Mouse (Mus musculus) limb, embryonic 15.5 days (tissue): Measurements from ENCODE around the gene Cfap97d1. TPM values are rescaled to one million over a fixed set of nuclear protein-coding genes. Genes with fewer than 3 reads are reported as not detected.

Experiments
- ATAC-seq: fragments of 200-750 bp; cut with Nextera tagmentation; 2 replicates; pipeline ENCODE4 v1.8.0; 2017; ENCODE audit warnings: low read depth, moderate TSS enrichment; ENCODE audit not compliant: insufficient number of reproducible peaks, low FRiP score, low TSS enrichment
- H3K27ac ChIP-seq: fragments of 300-500 bp; sonication (generic); 2 replicates; pipeline ENCODE4 v1.5.1; 2015; ENCODE audit warnings: moderate library complexity, mild to moderate bottlenecking, inconsistent platforms
- H3K27me3 ChIP-seq: fragments of 300-500 bp; sonication (generic); 2 replicates; pipeline ENCODE4 v1.6.1; 2015; ENCODE audit warnings: inconsistent platforms
- H3K36me3 ChIP-seq: fragments of 300-500 bp; sonication (generic); 2 replicates; pipeline ENCODE4 v1.6.1; 2015; ENCODE audit warnings: inconsistent platforms
- H3K4me1 ChIP-seq: fragments of 300-500 bp; sonication (generic); 2 replicates; pipeline ENCODE4 v1.6.1; 2015; ENCODE audit warnings: inconsistent platforms
- H3K4me2 ChIP-seq: fragments of 300-500 bp; sonication (generic); 2 replicates; pipeline ENCODE4 v1.6.1; 2015; ENCODE audit warnings: mild to moderate bottlenecking, inconsistent platforms
- H3K4me3 ChIP-seq: fragments of 300-500 bp; sonication (generic); 2 replicates; pipeline ENCODE4 v1.5.1; 2015; ENCODE audit warnings: mild to moderate bottlenecking, inconsistent platforms
- H3K9ac ChIP-seq: fragments of 300-500 bp; sonication (generic); 2 replicates; pipeline ENCODE4 v1.6.1; 2015; ENCODE audit warnings: inconsistent platforms
- H3K9me3 ChIP-seq: fragments of 300-500 bp; sonication (generic); 2 replicates; pipeline ENCODE4 v1.6.1; 2016; ENCODE audit warnings: inconsistent platforms
- WGBS: fragments of 180-500 bp; shearing (Covaris S2); methylation state at CpG from one replicate; pipeline ENCODE4 v1.1.7; 2015; 5-methylcytosine and 5-hydroxymethylcytosine counted together
- polyA plus RNA-seq: library from polyadenylated mRNA; unstranded; fragments of >200 nt; fragmentation: Nextera tagmentation; extraction: Ambion mirVana; gene quantifications from 2 replicates; pipeline ENCODE4 v1.2.1, GENCODE M21; 2015

Cfap97d1 gene
- polyA plus RNA-seq, result not detected in 2 replicates

GRCm38 (mm10) chr11:101984054-101985025, at the start of gene Cfap97d1:
Gene Cfap97d1, plus strand, starts transcription at chr11:101984279.
- Histone ChIP-seq H3K4me3 (peak within 1 kb of the TSS; percentile 68), H3K36me3 (peaks cover 13% of the 10 kb centered on the region; the same call in 1 of the 2 replicates), H3K27me3 (peaks cover 3% of the 10 kb centered on the region; the same call in 1 of the 2 replicates), H3K4me2 (peak within 1 kb of the TSS; percentile 92), H3K4me1 (peaks cover 28% of the 10 kb centered on the region), H3K27ac (peak within 1 kb of the TSS; percentile 84), H3K9ac (peak within 1 kb of the TSS; percentile 70), H3K9me3 (no peaks in the 10 kb centered on the region)
- WGBS, result 1% methylated on average over 69 of the region's 71 CpGs
- ATAC-seq, result peak; percentile 68

- H3K4me1 ChIP-seq, result peaks cover 15% of the 10 kb centered on the region
- H3K9ac ChIP-seq, result no peak overlapping the region
- H3K4me2 ChIP-seq, result no peak overlapping the region
- H3K4me3 ChIP-seq, result no peak overlapping the region
- ATAC-seq, result no peak
- H3K27ac ChIP-seq, result no peak overlapping the region
- H3K27me3 ChIP-seq, result peaks cover 30% of the 10 kb centered on the region; the same call in 1 of the 2 replicates
- 45% methylated on average over 3 of the region's 3 CpGs for WGBS
- no peaks in the 10 kb centered on the region for H3K36me3 ChIP-seq
- no peaks in the 10 kb centered on the region for H3K9me3 ChIP-seq
These were observed 48.3 kb upstream of the Cfap97d1 start for GRCm38 (mm10) chr11:101935743-101936142.

- H3K27ac ChIP-seq, result no peak overlapping the region
- H3K9me3 ChIP-seq, result no peaks in the 10 kb centered on the region
- ATAC-seq, result no peak
- WGBS, result 38% methylated on average over 7 of the region's 7 CpGs
- peaks cover 15% of the 10 kb centered on the region for H3K4me1 ChIP-seq
- H3K36me3 ChIP-seq, result no peaks in the 10 kb centered on the region
- peaks cover 28% of the 10 kb centered on the region; the same call in 1 of the 2 replicates for H3K27me3 ChIP-seq
- no peak overlapping the region for H3K4me2 ChIP-seq
- no peak overlapping the region for H3K9ac ChIP-seq
- no peak overlapping the region for H3K4me3 ChIP-seq
These were observed 47.7 kb upstream of the Cfap97d1 start for GRCm38 (mm10) chr11:101936421-101936820.

GRCm38 (mm10) chr11:101937108-101937507, 47.0 kb upstream of the Cfap97d1 start:
- H3K36me3 ChIP-seq, result no peaks in the 10 kb centered on the region
- WGBS, result 1% methylated on average over 32 of the region's 32 CpGs
- H3K4me1 ChIP-seq, result peaks cover 15% of the 10 kb centered on the region
- H3K9me3 ChIP-seq, result no peaks in the 10 kb centered on the region
- H3K4me2 ChIP-seq, result peak overlapping the region; percentile 77
- H3K27ac ChIP-seq, result no peak overlapping the region
- peak overlapping the region; percentile 28; the same call in 1 of the 2 replicates for H3K9ac ChIP-seq
- H3K4me3 ChIP-seq, result peak overlapping the region; percentile 41
- no peak for ATAC-seq
- peaks cover 28% of the 10 kb centered on the region; the same call in 1 of the 2 replicates for H3K27me3 ChIP-seq

GRCm38 (mm10) chr11:101943055-101943454, 41.0 kb upstream of the Cfap97d1 start:
- Histone ChIP-seq H3K4me3 (no peak overlapping the region), H3K27me3 (peaks cover 8% of the 10 kb centered on the region; the same call in 1 of the 2 replicates), H3K9me3 (no peaks in the 10 kb centered on the region), H3K4me1 (no peaks in the 10 kb centered on the region), H3K4me2 (no peak overlapping the region), H3K36me3 (no peaks in the 10 kb centered on the region), H3K9ac (no peak overlapping the region), H3K27ac (no peak overlapping the region)
- 32% methylated on average over 3 of the region's 3 CpGs for WGBS
- ATAC-seq, result no peak

GRCm38 (mm10) chr11:101946525-101946924, 37.6 kb upstream of the Cfap97d1 start:
- H3K4me2 ChIP-seq, result no peak overlapping the region
- no peaks in the 10 kb centered on the region for H3K27me3 ChIP-seq
- H3K4me3 ChIP-seq, result no peak overlapping the region
- WGBS, result 30% methylated on average over 5 of the region's 5 CpGs
- H3K4me1 ChIP-seq, result no peaks in the 10 kb centered on the region
- no peak overlapping the region for H3K9ac ChIP-seq
- no peaks in the 10 kb centered on the region for H3K9me3 ChIP-seq
- no peak overlapping the region for H3K27ac ChIP-seq
- H3K36me3 ChIP-seq, result no peaks in the 10 kb centered on the region
- ATAC-seq, result peak; percentile 35; the same call in 1 of the 2 replicates

GRCm38 (mm10) chr11:101950021-101950420, 34.1 kb upstream of the Cfap97d1 start:
- Histone ChIP-seq H3K4me3 (no peak overlapping the region), H3K9me3 (no peaks in the 10 kb centered on the region), H3K27ac (no peak overlapping the region), H3K27me3 (no peaks in the 10 kb centered on the region), H3K36me3 (no peaks in the 10 kb centered on the region), H3K9ac (no peak overlapping the region), H3K4me1 (peaks cover 7% of the 10 kb centered on the region), H3K4me2 (no peak overlapping the region)
- no peak for ATAC-seq
- 89% methylated on average over 5 of the region's 5 CpGs for WGBS

- Histone ChIP-seq H3K27me3 (no peaks in the 10 kb centered on the region), H3K4me1 (peaks cover 7% of the 10 kb centered on the region), H3K27ac (peak overlapping the region; percentile 29; the same call in 1 of the 2 replicates), H3K4me2 (no peak overlapping the region), H3K9ac (no peak overlapping the region), H3K36me3 (no peaks in the 10 kb centered on the region), H3K9me3 (no peaks in the 10 kb centered on the region), H3K4me3 (no peak overlapping the region)
- WGBS, result 30% methylated on average over 24 of the region's 24 CpGs
- ATAC-seq, result no peak
These were observed 31.3 kb upstream of the Cfap97d1 start for GRCm38 (mm10) chr11:101952541-101953341.

GRCm38 (mm10) chr11:101953441-101953840, 30.6 kb upstream of the Cfap97d1 start:
- H3K4me2 ChIP-seq, result no peak overlapping the region
- no peaks in the 10 kb centered on the region for H3K27me3 ChIP-seq
- ATAC-seq, result no peak
- no peak overlapping the region for H3K4me3 ChIP-seq
- H3K27ac ChIP-seq, result no peak overlapping the region
- WGBS, result 54% methylated on average over 4 of the region's 4 CpGs
- H3K36me3 ChIP-seq, result no peaks in the 10 kb centered on the region
- no peaks in the 10 kb centered on the region for H3K9me3 ChIP-seq
- no peak overlapping the region for H3K9ac ChIP-seq
- H3K4me1 ChIP-seq, result peaks cover 7% of the 10 kb centered on the region

GRCm38 (mm10) chr11:101957476-101957875, 26.6 kb upstream of the Cfap97d1 start:
- peaks cover 15% of the 10 kb centered on the region for H3K27me3 ChIP-seq
- WGBS, result 45% methylated on average over 5 of the region's 5 CpGs
- ATAC-seq, result no peak

GRCm38 (mm10) chr11:101963043-101963442, 21.0 kb upstream of the Cfap97d1 start:
- WGBS, result 3% methylated on average over 11 of the region's 11 CpGs
- H3K27me3 ChIP-seq, result peaks cover 63% of the 10 kb centered on the region
- H3K4me3 ChIP-seq, result peak overlapping the region; percentile 52
- H3K4me1 ChIP-seq, result peaks cover 27% of the 10 kb centered on the region
- peak overlapping the region; percentile 98 for H3K4me2 ChIP-seq
- no peak overlapping the region for H3K9ac ChIP-seq
- no peaks in the 10 kb centered on the region for H3K36me3 ChIP-seq
- no peak for ATAC-seq
- no peaks in the 10 kb centered on the region for H3K9me3 ChIP-seq
- H3K27ac ChIP-seq, result no peak overlapping the region

More at GRCm38 (mm10) chr11:101957476-101957875, 26.6 kb upstream of the Cfap97d1 start:
- Histone ChIP-seq H3K9ac (no peak overlapping the region), H3K36me3 (no peaks in the 10 kb centered on the region), H3K4me3 (no peak overlapping the region), H3K4me1 (peaks cover 6% of the 10 kb centered on the region), H3K4me2 (no peak overlapping the region), H3K27ac (no peak overlapping the region), H3K9me3 (no peaks in the 10 kb centered on the region)
